Mouse (Mus musculus): ENCODE results near the gene Ogg1. TPM values are rescaled to one million over a fixed set of nuclear protein-coding genes. Genes with fewer than 3 reads are reported as not detected.

The Ogg1 gene
- total RNA-seq (2023) = 10.0 to 17.1 TPM (median 12.4 TPM) in 4 replicates

GRCm38 (mm10) chr6:113326533-113327315 is at the start of gene Ogg1:
Ogg1 (plus strand) TSS chr6:113326972.

GRCm38 (mm10) chr6:113282101-113282802 is 44.5 kb upstream of the Ogg1 start, which contains the start of gene Cpne9:
Cpne9 (plus strand) TSS chr6:113282307.

GRCm38 (mm10) chr6:113306986-113307349 is 19.8 kb upstream of the Ogg1 start, which contains the start of gene Brpf1:
Brpf1 (plus strand) TSS chr6:113307137.

GRCm38 (mm10) chr6:113343177-113344092 is 16.7 kb downstream of the Ogg1 start, which contains the start of gene Camk1:
Camk1 (minus strand) TSS chr6:113343984.

DNA sequence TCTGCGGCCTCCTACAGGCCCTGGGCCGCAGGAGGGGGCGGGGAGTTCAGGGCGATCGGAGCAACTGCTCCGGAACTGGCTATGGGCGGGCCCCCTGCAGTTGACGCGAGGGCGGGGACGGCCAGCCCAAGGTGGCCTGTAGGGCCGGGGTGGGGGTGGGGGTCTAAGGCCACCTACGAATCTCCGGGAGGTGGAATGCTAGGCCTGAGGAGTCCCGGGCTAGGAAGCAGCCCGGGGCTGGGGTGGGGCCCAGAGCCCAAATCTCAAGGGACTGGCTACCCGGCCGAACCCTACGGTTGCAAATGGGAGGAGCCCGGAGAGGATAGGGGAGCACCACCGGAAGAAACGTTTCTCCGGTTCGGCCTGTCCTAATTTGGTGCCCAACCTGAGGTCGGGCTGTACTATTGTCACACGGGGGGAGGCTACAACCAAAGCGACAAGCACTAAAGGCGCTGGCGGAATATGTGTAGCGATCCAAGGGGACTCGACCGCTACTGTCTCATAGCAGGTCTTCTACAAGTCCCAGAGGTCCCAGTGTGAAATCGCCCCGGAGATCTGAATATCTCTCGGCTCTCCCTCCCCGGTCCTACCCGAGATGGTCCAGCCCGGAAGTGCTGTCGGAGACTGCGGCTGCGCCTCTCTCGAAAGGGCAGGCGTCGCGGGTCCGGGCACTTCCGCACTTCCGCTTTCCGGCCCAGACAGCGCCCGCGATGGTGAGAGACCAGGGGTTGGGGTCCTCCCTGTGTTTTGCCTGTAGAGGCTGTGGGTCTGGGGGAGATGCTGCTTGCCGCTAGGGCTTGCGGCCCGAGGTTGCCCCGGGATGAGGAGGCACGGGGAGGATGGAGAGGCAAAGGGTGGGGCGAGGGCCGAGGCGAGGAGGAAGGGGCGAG is 51.0 kb downstream of the Ogg1 start, which contains the start of the genes Tada3 and Arpc4:
TSS of gene Tada3 (minus strand) at position 388 of the 890 bp plus-strand sequence.
TSS of gene Arpc4 (plus strand) at position 620 of the 890 bp plus-strand sequence.

Other genes with a start within 250 kb of the Ogg1 start
- 132 to 136 TPM (median 134 TPM) in 4 replicates for gene Setd5, start 249.6 kb upstream of the Ogg1 start, total RNA-seq (2023)
- 0.54 to 2.4 TPM (median 0.97 TPM) in 4 replicates for gene Lhfpl4, start 131.6 kb upstream of the Ogg1 start, total RNA-seq (2023)
- gene Mtmr14, start 89.1 kb upstream of the Ogg1 start, total RNA-seq (2023) = 50.6 to 67.4 TPM (median 55.5 TPM) in 4 replicates
- 1.5 to 3.2 TPM (median 2.4 TPM) in 4 replicates for gene Cpne9, start 44.7 kb upstream of the Ogg1 start, total RNA-seq (2023)
- 66.6 to 68.3 TPM (median 67.0 TPM) in 4 replicates for gene Brpf1, start 19.8 kb upstream of the Ogg1 start, total RNA-seq (2023)
- gene Camk1, start 17.0 kb downstream of the Ogg1 start, total RNA-seq (2023) = 0.89 to 1.4 TPM (median 1.2 TPM) in 3 of 4 replicates, not detected in the other
- 26.6 to 32.6 TPM (median 28.8 TPM) in 4 replicates for gene Tada3, start 50.9 kb downstream of the Ogg1 start, total RNA-seq (2023)
- 243 to 268 TPM (median 249 TPM) in 4 replicates for gene Arpc4, start 51.1 kb downstream of the Ogg1 start, total RNA-seq (2023)
- 32.4 to 41.0 TPM (median 37.4 TPM) in 4 replicates for gene Ttll3, start 62.3 kb downstream of the Ogg1 start, total RNA-seq (2023)
- gene Rpusd3, start 92.4 kb downstream of the Ogg1 start, total RNA-seq (2023) = 10.5 to 20.9 TPM (median 13.6 TPM) in 4 replicates
- gene Cidec, start 108.8 kb downstream of the Ogg1 start, total RNA-seq (2023) = not detected in 4 replicates
- gene Jagn1, start 115.6 kb downstream of the Ogg1 start, total RNA-seq (2023) = 16.2 to 23.5 TPM (median 20.8 TPM) in 4 replicates
- gene Il17re, start 131.5 kb downstream of the Ogg1 start, total RNA-seq (2023) = not detected in 4 replicates
- not detected in 4 replicates for gene Il17rc, start 144.5 kb downstream of the Ogg1 start, total RNA-seq (2023)
- gene Creld1, start 156.3 kb downstream of the Ogg1 start, total RNA-seq (2023) = 15.5 to 21.0 TPM (median 16.6 TPM) in 4 replicates
- gene Prrt3, start 175.0 kb downstream of the Ogg1 start, total RNA-seq (2023) = 0.33 to 0.53 TPM (median 0.41 TPM) in 4 replicates
- 78.1 to 83.8 TPM (median 81.8 TPM) in 4 replicates for gene Emc3, start 204.7 kb downstream of the Ogg1 start, total RNA-seq (2023)
- 1.5 to 3.8 TPM (median 2.6 TPM) in 4 replicates for gene Fancd2, start 204.7 kb downstream of the Ogg1 start, total RNA-seq (2023)

Measured in B cell, adult 62 days (primary cell).